Mouse (Mus musculus) spleen, adult 18-20 months (tissue): ENCODE measurements around the gene Ms4a6c.
"Not testable (repeated sequence)": the region's sequence is repeated elsewhere in the genome, so short reads cannot be mapped to it uniquely, and the experiment has no call there.

ENCODE experiments used
- DNase-seq, 2 experiments: peaks; one replicate each; pipeline ENCODE4 v3.0.0; 2022; ENCODE audit warnings: mixed read lengths in 2 of 2

The Ms4a6c gene

GRCm38 (mm10) chr19:11504857-11505256 is 35.7 kb downstream of the Ms4a6c start:
- no peak for DNase-seq

- no peak for DNase-seq
Measured at GRCm38 (mm10) chr19:11513458-11513857, 44.3 kb downstream of the Ms4a6c start.

GRCm38 (mm10) chr19:11516246-11516645 is 47.1 kb downstream of the Ms4a6c start, which contains the start of gene Ms4a6b:
TSS of gene Ms4a6b (plus strand) at chr19:11516512.
- no peak for DNase-seq

DNA sequence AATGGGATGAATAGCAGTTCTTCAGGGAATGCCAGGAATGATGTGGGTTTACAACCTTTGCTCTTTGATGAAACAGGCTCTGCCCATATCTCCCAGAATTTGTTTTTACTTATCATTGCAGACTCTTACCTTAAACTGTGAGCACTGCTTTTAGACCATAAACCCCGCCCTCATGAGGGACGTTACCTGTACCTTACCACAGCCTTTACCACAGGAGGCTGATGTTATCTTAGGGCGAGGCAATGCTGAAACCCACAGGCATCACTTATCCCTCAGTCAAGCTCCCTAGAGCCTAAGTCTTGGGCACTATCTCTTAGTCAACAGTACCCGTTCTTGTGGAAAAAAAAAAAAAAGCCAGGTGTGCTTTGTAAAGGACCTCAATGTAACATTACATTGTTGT is 47.7 kb downstream of the Ms4a6c start:
- no peak for DNase-seq

DNA sequence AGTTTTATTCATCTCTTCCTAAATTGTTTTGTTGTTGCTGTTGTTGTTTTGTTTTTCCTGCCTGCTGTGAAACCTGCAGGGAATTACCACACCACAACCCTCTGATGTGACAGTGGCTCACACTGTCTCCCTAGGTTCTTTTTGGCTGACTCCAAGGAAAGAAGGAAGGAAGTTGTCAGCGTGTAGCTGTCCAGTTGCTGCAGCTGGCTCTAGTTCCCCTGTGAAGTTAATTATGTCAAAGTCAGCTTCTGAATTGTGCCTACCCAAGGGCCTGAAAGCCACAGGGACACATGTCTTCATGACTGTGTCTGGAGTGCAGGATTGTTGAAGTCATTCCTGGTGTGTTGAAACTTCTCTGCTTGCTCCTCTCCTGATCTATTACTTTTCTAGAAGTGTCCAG is 48.2 kb downstream of the Ms4a6c start:
- DNase-seq, result not testable (repeated sequence)

- not testable (repeated sequence) for DNase-seq
Measured at GRCm38 (mm10) chr19:11518356-11518755, 49.2 kb downstream of the Ms4a6c start.

DNA sequence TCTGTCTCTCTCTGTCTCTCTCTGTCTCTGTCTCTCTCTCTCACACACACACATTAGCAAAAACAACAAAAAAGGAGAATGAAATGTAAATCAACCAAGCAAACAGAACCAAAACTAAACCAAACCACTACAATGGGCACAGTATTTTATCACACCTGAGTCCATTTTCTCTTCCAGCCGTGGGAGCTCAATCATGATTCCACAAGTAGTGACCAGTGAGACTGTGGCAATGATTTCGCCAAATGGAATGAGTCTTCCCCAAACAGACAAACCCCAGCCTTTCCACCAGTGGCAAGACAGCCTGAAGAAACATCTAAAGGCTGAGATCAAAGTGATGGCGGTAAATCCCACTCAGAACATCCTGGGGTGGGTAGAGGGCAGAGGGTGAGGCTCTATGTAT is 51.0 kb downstream of the Ms4a6c start:
- DNase-seq, result no peak
